Mouse (Mus musculus): ENCODE measurements around the gene Tubb1. TPM values are rescaled to one million over a fixed set of nuclear protein-coding genes. Genes with fewer than 3 reads are reported as not detected.
A peak's percentile ranks its signal among the peaks of the same experiment; 100 is the strongest.

The Tubb1 gene
- polyA plus RNA-seq, 1 experiment = 0.07 TPM

DNA sequence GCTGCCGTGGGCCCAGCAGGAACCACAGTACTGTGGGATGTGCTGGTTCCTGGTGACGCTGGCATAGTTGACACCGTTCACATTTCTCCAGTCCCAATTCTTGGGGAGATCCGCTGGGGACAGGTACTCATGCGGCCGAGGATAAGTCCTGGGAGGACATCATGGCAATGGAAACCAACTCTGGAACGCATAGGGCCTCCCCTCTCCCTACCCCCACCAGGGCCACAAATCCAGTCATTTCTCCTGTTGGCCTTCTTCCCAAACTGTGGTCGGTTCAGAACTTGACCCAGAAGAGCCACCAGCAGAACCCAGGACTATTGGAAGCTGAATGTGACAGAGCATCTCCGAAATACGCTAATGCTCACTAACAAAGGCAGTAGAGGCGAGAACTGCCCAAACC lies 12.3 kb upstream of the Tubb1 start:
- DNase-seq = no peak
- 63% methylated on average over 11 of the region's 11 CpGs for WGBS
- Histone ChIP-seq H3K27me3 (ENCODE audit: control insufficient read depth, insufficient read depth, low read length) (no peaks in the 10 kb centered on the region), H3K4me3 (replicated peaks; ENCODE audit: insufficient read depth, low read depth, low read length) (peak overlapping the region; percentile 89), H3K27ac (ENCODE audit: insufficient read depth, low read length) (no peak overlapping the region), H3K4me1 (ENCODE audit: control insufficient read depth, insufficient read depth, low read length) (no peaks in the 10 kb centered on the region; the same call in 1 of the 2 replicates)
- TF ChIP-seq CTCF (IDR thresholded peaks at IDR 0.05; ENCODE audit: borderline replicate concordance, insufficient read depth, low read depth, low read length) = no peak
- TF ChIP-seq POLR2A (IDR thresholded peaks at IDR 0.05; ENCODE audit: borderline replicate concordance, insufficient read depth, low read length) = no peak

DNA sequence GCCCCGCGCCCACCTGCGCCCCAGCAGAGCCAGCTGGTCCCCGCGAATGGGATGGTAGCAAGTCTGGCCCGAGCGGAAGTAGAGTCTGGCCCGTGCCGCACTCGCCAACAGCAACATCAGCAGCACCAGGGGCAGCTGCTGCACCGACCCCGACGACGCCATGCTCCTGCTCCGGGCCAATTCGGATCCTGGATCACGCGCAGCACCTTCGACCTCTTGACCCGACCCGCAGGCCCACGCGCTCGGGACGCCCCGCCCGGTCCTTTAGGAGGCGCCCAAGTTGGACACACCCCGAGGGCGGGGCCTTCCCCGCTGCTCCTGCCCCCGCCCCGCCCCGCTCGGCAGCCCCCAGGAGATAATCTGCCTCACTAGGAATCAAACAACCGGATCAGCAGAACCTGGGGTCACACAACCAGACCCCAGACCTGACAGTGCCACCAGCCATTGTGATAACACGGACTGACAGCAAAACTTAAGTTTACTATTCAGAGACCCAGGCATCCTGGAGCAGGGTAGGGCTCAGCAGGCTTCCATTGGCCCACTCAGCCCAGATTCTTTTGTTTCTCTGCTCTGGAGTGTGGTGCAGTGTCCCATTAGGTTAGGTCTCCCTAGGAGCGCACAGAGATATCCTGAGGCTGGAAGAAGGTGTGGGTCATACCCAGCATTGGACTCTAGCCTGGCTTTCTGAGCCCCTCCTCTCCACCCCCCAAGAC lies 11.6 kb upstream of the Tubb1 start, which contains the start of gene Ctsz:
Ctsz (minus strand) TSS at position 303 of the 713 bp plus-strand sequence.
- no peaks in the 10 kb centered on the region for H3K27me3 ChIP-seq (ENCODE audit: control insufficient read depth, insufficient read depth, low read length)
- no peaks in the 10 kb centered on the region; the same call in 1 of the 2 replicates for H3K4me1 ChIP-seq (ENCODE audit: control insufficient read depth, insufficient read depth, low read length)
- TF ChIP-seq CTCF (IDR thresholded peaks at IDR 0.05; ENCODE audit: borderline replicate concordance, insufficient read depth, low read depth, low read length) = no peak
- TF ChIP-seq POLR2A (IDR thresholded peaks at IDR 0.05; ENCODE audit: borderline replicate concordance, insufficient read depth, low read length) = peak; percentile 22; the same call in 1 of the 2 replicates
- H3K27ac ChIP-seq (ENCODE audit: insufficient read depth, low read length) = no peak within 1 kb of the TSS; the same call in 1 of the 2 replicates
- peak; percentile 48 to 58 for DNase-seq
- WGBS = 1% methylated on average over 38 of the region's 38 CpGs
- peak within 1 kb of the TSS; percentile 89 for H3K4me3 ChIP-seq (replicated peaks; ENCODE audit: insufficient read depth, low read depth, low read length)

DNA sequence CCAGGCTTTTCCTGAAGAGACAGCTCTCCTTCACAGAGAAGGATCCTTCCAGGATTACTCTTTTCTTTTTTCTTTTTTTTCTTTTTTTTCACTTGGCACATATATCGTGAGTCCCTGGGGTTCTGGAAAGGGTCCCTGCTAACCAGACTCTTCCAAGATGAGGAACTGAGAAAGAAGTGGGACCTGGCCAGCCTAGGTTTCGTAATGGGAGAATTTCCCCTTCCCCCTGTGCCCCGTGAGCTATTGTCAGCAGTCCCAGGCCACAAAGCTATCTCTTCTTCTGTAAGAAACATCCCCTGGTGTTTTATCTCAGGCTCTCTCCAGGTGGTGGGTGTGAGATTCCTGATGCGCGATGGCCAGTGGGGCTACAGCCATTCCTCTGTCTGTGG lies 11.1 kb upstream of the Tubb1 start:
- Histone ChIP-seq H3K4me1 (ENCODE audit: control insufficient read depth, insufficient read depth, low read length) (no peaks in the 10 kb centered on the region; the same call in 1 of the 2 replicates), H3K27me3 (ENCODE audit: control insufficient read depth, insufficient read depth, low read length) (no peaks in the 10 kb centered on the region), H3K27ac (ENCODE audit: insufficient read depth, low read length) (no peak overlapping the region), H3K4me3 (replicated peaks; ENCODE audit: insufficient read depth, low read depth, low read length) (no peak overlapping the region)
- 38% methylated on average over 5 of the region's 5 CpGs for WGBS
- no peak for DNase-seq
- TF ChIP-seq POLR2A (IDR thresholded peaks at IDR 0.05; ENCODE audit: borderline replicate concordance, insufficient read depth, low read length) = no peak
- no peak for TF ChIP-seq CTCF (IDR thresholded peaks at IDR 0.05; ENCODE audit: borderline replicate concordance, insufficient read depth, low read depth, low read length)

DNA sequence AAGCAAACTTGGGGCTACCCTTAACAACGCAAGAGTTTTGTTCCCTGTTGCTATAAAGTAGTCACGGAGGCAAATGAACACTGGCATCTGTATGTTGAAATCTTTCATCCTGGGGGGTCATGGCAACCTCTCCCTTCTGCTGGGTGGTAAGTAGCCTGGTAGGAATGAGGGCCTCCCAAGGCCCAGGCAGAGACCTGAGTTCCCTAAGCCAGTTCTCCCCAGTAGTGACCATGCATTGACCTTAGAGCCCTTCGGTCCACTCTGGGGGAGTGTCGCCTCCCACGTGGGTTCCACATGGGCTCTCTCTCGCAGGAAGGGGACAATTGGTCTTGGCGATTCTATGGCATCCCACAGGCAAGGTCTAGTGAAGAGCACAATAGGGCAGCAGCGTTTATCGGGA lies 10.5 kb upstream of the Tubb1 start:
- no peak overlapping the region for H3K4me3 ChIP-seq (replicated peaks; ENCODE audit: insufficient read depth, low read depth, low read length)
- no peaks in the 10 kb centered on the region for H3K27me3 ChIP-seq (ENCODE audit: control insufficient read depth, insufficient read depth, low read length)
- H3K27ac ChIP-seq (ENCODE audit: insufficient read depth, low read length) = no peak overlapping the region
- no peak for DNase-seq
- no peaks in the 10 kb centered on the region; the same call in 1 of the 2 replicates for H3K4me1 ChIP-seq (ENCODE audit: control insufficient read depth, insufficient read depth, low read length)
- 81% methylated on average over 9 of the region's 9 CpGs for WGBS
- TF ChIP-seq CTCF (IDR thresholded peaks at IDR 0.05; ENCODE audit: borderline replicate concordance, insufficient read depth, low read depth, low read length) (no peak), POLR2A (IDR thresholded peaks at IDR 0.05; ENCODE audit: borderline replicate concordance, insufficient read depth, low read length) (no peak)

DNA sequence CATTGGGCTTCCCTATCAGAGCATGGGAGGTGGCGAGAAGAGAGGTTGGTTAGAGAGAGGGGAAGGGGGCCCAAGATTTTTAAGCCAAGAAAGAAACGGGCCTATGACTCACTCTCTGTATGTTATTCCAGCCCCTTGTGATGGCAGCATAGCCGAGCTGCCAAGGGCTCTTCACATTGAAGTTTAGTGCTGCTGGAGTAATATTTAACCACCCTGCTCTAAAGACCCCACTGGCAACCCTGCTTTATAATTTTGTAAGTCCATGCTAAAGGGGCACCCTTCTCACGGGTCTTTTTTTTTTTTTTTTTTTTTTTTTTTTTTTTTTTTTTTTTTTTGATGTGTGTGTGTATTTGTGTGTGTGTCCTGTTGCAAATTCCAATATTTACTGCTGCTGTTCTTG lies 8.6 kb upstream of the Tubb1 start:
- no peak for TF ChIP-seq CTCF (IDR thresholded peaks at IDR 0.05; ENCODE audit: borderline replicate concordance, insufficient read depth, low read depth, low read length)
- Histone ChIP-seq H3K27ac (ENCODE audit: insufficient read depth, low read length) (no peak overlapping the region), H3K4me3 (replicated peaks; ENCODE audit: insufficient read depth, low read depth, low read length) (no peak overlapping the region), H3K27me3 (ENCODE audit: control insufficient read depth, insufficient read depth, low read length) (no peaks in the 10 kb centered on the region), H3K4me1 (ENCODE audit: control insufficient read depth, insufficient read depth, low read length) (no peaks in the 10 kb centered on the region; the same call in 1 of the 2 replicates)
- DNase-seq = no peak
- WGBS = 79% methylated on average over 4 of the region's 4 CpGs

DNA sequence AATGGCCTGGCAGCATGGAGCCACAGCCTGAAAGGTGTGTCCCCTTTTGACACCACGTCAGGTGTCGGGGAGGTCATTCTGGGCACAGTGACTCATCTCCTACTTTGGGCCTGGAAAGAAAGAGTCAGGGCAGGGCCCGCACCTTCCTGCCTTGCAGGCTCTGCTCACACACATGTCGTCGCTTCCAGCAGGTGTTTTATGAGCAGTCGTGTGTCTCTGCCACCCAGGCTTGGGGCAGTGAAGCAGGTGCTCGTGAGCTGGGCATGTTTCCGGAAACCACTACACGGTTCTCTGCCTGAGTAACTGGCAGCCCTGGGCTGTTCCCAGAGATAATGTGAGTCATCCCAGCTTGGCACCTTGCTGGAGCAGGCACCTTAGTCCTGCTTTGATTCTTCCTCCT lies 8.0 kb upstream of the Tubb1 start:
- H3K27ac ChIP-seq (ENCODE audit: insufficient read depth, low read length) = no peak overlapping the region
- 77% methylated on average over 9 of the region's 9 CpGs for WGBS
- no peaks in the 10 kb centered on the region; the same call in 1 of the 2 replicates for H3K4me1 ChIP-seq (ENCODE audit: control insufficient read depth, insufficient read depth, low read length)
- H3K4me3 ChIP-seq (replicated peaks; ENCODE audit: insufficient read depth, low read depth, low read length) = no peak overlapping the region
- H3K27me3 ChIP-seq (ENCODE audit: control insufficient read depth, insufficient read depth, low read length) = no peaks in the 10 kb centered on the region
- no peak for DNase-seq
- TF ChIP-seq CTCF (IDR thresholded peaks at IDR 0.05; ENCODE audit: borderline replicate concordance, insufficient read depth, low read depth, low read length) = no peak
- TF ChIP-seq POLR2A (IDR thresholded peaks at IDR 0.05; ENCODE audit: borderline replicate concordance, insufficient read depth, low read length) = no peak

DNA sequence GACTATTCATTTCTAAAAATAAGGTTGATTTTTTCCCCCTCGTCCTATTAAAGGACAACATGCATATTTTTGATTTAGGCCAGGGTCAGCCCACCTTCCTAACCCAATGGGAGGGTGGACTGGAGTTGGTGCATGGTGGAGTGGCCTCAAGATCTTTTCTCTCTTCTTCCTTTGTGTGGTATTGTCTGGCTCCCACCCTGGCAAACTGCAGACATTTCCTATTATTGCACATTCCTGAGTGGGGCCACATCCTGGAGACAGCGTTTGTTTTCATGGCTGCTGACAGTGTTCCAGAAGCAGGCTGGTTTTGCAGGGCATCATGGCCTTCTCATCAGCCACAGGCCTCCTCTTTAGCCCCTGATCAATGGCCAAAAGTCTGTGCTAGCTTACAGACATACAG lies 7.4 kb upstream of the Tubb1 start:
- 20% methylated on average over 2 of the region's 2 CpGs for WGBS

DNA sequence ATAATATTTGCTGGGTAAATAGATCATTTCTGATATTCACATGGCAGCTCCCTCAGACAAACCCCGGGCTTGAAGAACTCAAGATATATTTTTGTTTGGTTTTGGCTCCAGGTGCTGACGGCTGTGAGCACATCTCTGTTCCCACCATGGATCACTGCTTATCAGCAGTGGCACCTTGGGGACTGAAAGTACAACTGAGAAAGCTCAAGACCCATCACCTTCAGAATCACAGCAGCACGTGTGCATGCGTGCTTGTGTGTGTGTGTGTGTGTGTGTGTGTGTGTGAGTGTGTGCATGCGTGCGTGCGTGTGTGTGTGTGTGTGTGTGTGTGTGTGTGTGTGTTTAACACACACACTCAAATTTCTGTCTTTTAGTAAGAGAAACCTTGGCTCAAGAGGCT lies 6.1 kb upstream of the Tubb1 start:
- H3K4me1 ChIP-seq (ENCODE audit: control insufficient read depth, insufficient read depth, low read length) = no peaks in the 10 kb centered on the region
- no peak for TF ChIP-seq POLR2A (IDR thresholded peaks at IDR 0.05; ENCODE audit: borderline replicate concordance, insufficient read depth, low read length)
- no peak for TF ChIP-seq CTCF (IDR thresholded peaks at IDR 0.05; ENCODE audit: borderline replicate concordance, insufficient read depth, low read depth, low read length)
- no peak for DNase-seq
- H3K27ac ChIP-seq (ENCODE audit: insufficient read depth, low read length) = no peak overlapping the region
- H3K4me3 ChIP-seq (replicated peaks; ENCODE audit: insufficient read depth, low read depth, low read length) = no peak overlapping the region
- WGBS = 85% methylated on average over 7 of the region's 7 CpGs
- H3K27me3 ChIP-seq (ENCODE audit: control insufficient read depth, insufficient read depth, low read length) = no peaks in the 10 kb centered on the region

More for the DNA sequence above, 7.4 kb upstream of the Tubb1 start:
- Histone ChIP-seq H3K4me1 (ENCODE audit: control insufficient read depth, insufficient read depth, low read length) (no peaks in the 10 kb centered on the region; the same call in 1 of the 2 replicates), H3K27me3 (ENCODE audit: control insufficient read depth, insufficient read depth, low read length) (no peaks in the 10 kb centered on the region), H3K4me3 (replicated peaks; ENCODE audit: insufficient read depth, low read depth, low read length) (no peak overlapping the region), H3K27ac (ENCODE audit: insufficient read depth, low read length) (no peak overlapping the region)
- no peak for TF ChIP-seq POLR2A (IDR thresholded peaks at IDR 0.05; ENCODE audit: borderline replicate concordance, insufficient read depth, low read length)
- no peak for TF ChIP-seq CTCF (IDR thresholded peaks at IDR 0.05; ENCODE audit: borderline replicate concordance, insufficient read depth, low read depth, low read length)
- no peak for DNase-seq
